Mouse (Mus musculus): Measurements from ENCODE around the gene Olfr1215. TPM values are rescaled to one million over a fixed set of nuclear protein-coding genes. Genes with fewer than 3 reads are reported as not detected.

Olfr1215 gene
- not detected for polyA plus RNA-seq (2014; fragmentation: Illumina TruSeq; extraction: RNeasy Lipid Tissue Mini Kit (QIAGEN cat#74804); ENCODE audit: low read depth, low replicate concordance)

GRCm38 (mm10) chr2:89006873-89007272 lies at the start of gene Olfr1215:
Gene Olfr1215, minus strand, starts transcription at chr2:89006973.

GRCm38 (mm10) chr2:89031965-89032364 lies 25.2 kb upstream of the Olfr1215 start, which contains the start of gene Olfr1217:
Gene Olfr1217, minus strand, starts transcription at chr2:89032065.

GRCm38 (mm10) chr2:89018240-89018639 lies 11.5 kb upstream of the Olfr1215 start, which contains the start of gene Olfr1216:
Gene Olfr1216, minus strand, starts transcription at chr2:89018340.

GRCm38 (mm10) chr2:88992553-88992952 lies 14.2 kb downstream of the Olfr1215 start, which contains the start of gene Olfr1214:
Gene Olfr1214, minus strand, starts transcription at chr2:88992653.

GRCm38 (mm10) chr2:88980181-88980580 lies 26.6 kb downstream of the Olfr1215 start, which contains the start of gene Gm13762:
Gene Gm13762, minus strand, starts transcription at chr2:88980281.

GRCm38 (mm10) chr2:88953669-88954068 lies 53.1 kb downstream of the Olfr1215 start, which contains the start of gene Olfr1212:
Gene Olfr1212, plus strand, starts transcription at chr2:88953969.

Other genes with a start within 250 kb of the Olfr1215 start
- gene Olfr1199, start 246.5 kb downstream of the Olfr1215 start, polyA plus RNA-seq (2014; fragmentation: Illumina TruSeq; extraction: RNeasy Lipid Tissue Mini Kit (QIAGEN cat#74804); ENCODE audit: low read depth, low replicate concordance) = not detected
- not detected for gene Olfr1200, start 236.5 kb downstream of the Olfr1215 start, polyA plus RNA-seq (2014; fragmentation: Illumina TruSeq; extraction: RNeasy Lipid Tissue Mini Kit (QIAGEN cat#74804); ENCODE audit: low read depth, low replicate concordance)
- not detected for gene Olfr1201, start 213.9 kb downstream of the Olfr1215 start, polyA plus RNA-seq (2014; fragmentation: Illumina TruSeq; extraction: RNeasy Lipid Tissue Mini Kit (QIAGEN cat#74804); ENCODE audit: low read depth, low replicate concordance)
- not detected for gene Olfr1202, start 192.5 kb downstream of the Olfr1215 start, polyA plus RNA-seq (2014; fragmentation: Illumina TruSeq; extraction: RNeasy Lipid Tissue Mini Kit (QIAGEN cat#74804); ENCODE audit: low read depth, low replicate concordance)
- gene Olfr1205, start 177.2 kb downstream of the Olfr1215 start, polyA plus RNA-seq (2014; fragmentation: Illumina TruSeq; extraction: RNeasy Lipid Tissue Mini Kit (QIAGEN cat#74804); ENCODE audit: low read depth, low replicate concordance) = not detected
- gene Olfr1204, start 157.7 kb downstream of the Olfr1215 start, polyA plus RNA-seq (2014; fragmentation: Illumina TruSeq; extraction: RNeasy Lipid Tissue Mini Kit (QIAGEN cat#74804); ENCODE audit: low read depth, low replicate concordance) = not detected
- gene Olfr1206, start 143.7 kb downstream of the Olfr1215 start, polyA plus RNA-seq (2014; fragmentation: Illumina TruSeq; extraction: RNeasy Lipid Tissue Mini Kit (QIAGEN cat#74804); ENCODE audit: low read depth, low replicate concordance) = not detected
- gene Olfr1208, start 104.7 kb downstream of the Olfr1215 start, polyA plus RNA-seq (2014; fragmentation: Illumina TruSeq; extraction: RNeasy Lipid Tissue Mini Kit (QIAGEN cat#74804); ENCODE audit: low read depth, low replicate concordance) = not detected
- not detected for gene Olfr1209, start 91.8 kb downstream of the Olfr1215 start, polyA plus RNA-seq (2014; fragmentation: Illumina TruSeq; extraction: RNeasy Lipid Tissue Mini Kit (QIAGEN cat#74804); ENCODE audit: low read depth, low replicate concordance)
- not detected for gene Olfr1211, start 68.9 kb downstream of the Olfr1215 start, polyA plus RNA-seq (2014; fragmentation: Illumina TruSeq; extraction: RNeasy Lipid Tissue Mini Kit (QIAGEN cat#74804); ENCODE audit: low read depth, low replicate concordance)
- gene Olfr1212, start 53.0 kb downstream of the Olfr1215 start, polyA plus RNA-seq (2014; fragmentation: Illumina TruSeq; extraction: RNeasy Lipid Tissue Mini Kit (QIAGEN cat#74804); ENCODE audit: low read depth, low replicate concordance) = not detected
- gene Gm13762, start 26.7 kb downstream of the Olfr1215 start, polyA plus RNA-seq (2014; fragmentation: Illumina TruSeq; extraction: RNeasy Lipid Tissue Mini Kit (QIAGEN cat#74804); ENCODE audit: low read depth, low replicate concordance) = not detected
- gene Olfr1214, start 14.3 kb downstream of the Olfr1215 start, polyA plus RNA-seq (2014; fragmentation: Illumina TruSeq; extraction: RNeasy Lipid Tissue Mini Kit (QIAGEN cat#74804); ENCODE audit: low read depth, low replicate concordance) = not detected
- not detected for gene Olfr1216, start 11.4 kb upstream of the Olfr1215 start, polyA plus RNA-seq (2014; fragmentation: Illumina TruSeq; extraction: RNeasy Lipid Tissue Mini Kit (QIAGEN cat#74804); ENCODE audit: low read depth, low replicate concordance)
- gene Olfr1217, start 25.1 kb upstream of the Olfr1215 start, polyA plus RNA-seq (2014; fragmentation: Illumina TruSeq; extraction: RNeasy Lipid Tissue Mini Kit (QIAGEN cat#74804); ENCODE audit: low read depth, low replicate concordance) = not detected
- gene Olfr1218, start 54.2 kb upstream of the Olfr1215 start, polyA plus RNA-seq (2014; fragmentation: Illumina TruSeq; extraction: RNeasy Lipid Tissue Mini Kit (QIAGEN cat#74804); ENCODE audit: low read depth, low replicate concordance) = not detected
- gene Olfr1219, start 76.5 kb upstream of the Olfr1215 start, polyA plus RNA-seq (2014; fragmentation: Illumina TruSeq; extraction: RNeasy Lipid Tissue Mini Kit (QIAGEN cat#74804); ENCODE audit: low read depth, low replicate concordance) = not detected
- gene Olfr1220, start 99.9 kb upstream of the Olfr1215 start, polyA plus RNA-seq (2014; fragmentation: Illumina TruSeq; extraction: RNeasy Lipid Tissue Mini Kit (QIAGEN cat#74804); ENCODE audit: low read depth, low replicate concordance) = not detected
- not detected for gene Olfr1221, start 110.3 kb upstream of the Olfr1215 start, polyA plus RNA-seq (2014; fragmentation: Illumina TruSeq; extraction: RNeasy Lipid Tissue Mini Kit (QIAGEN cat#74804); ENCODE audit: low read depth, low replicate concordance)
- gene Olfr1222, start 126.1 kb upstream of the Olfr1215 start, polyA plus RNA-seq (2014; fragmentation: Illumina TruSeq; extraction: RNeasy Lipid Tissue Mini Kit (QIAGEN cat#74804); ENCODE audit: low read depth, low replicate concordance) = not detected
- not detected for gene Olfr1223, start 144.6 kb upstream of the Olfr1215 start, polyA plus RNA-seq (2014; fragmentation: Illumina TruSeq; extraction: RNeasy Lipid Tissue Mini Kit (QIAGEN cat#74804); ENCODE audit: low read depth, low replicate concordance)
- gene Olfr1224-ps1, start 157.1 kb upstream of the Olfr1215 start, polyA plus RNA-seq (2014; fragmentation: Illumina TruSeq; extraction: RNeasy Lipid Tissue Mini Kit (QIAGEN cat#74804); ENCODE audit: low read depth, low replicate concordance) = not detected
- gene Olfr1225, start 167.7 kb upstream of the Olfr1215 start, polyA plus RNA-seq (2014; fragmentation: Illumina TruSeq; extraction: RNeasy Lipid Tissue Mini Kit (QIAGEN cat#74804); ENCODE audit: low read depth, low replicate concordance) = not detected
- not detected for gene Olfr1226, start 193.1 kb upstream of the Olfr1215 start, polyA plus RNA-seq (2014; fragmentation: Illumina TruSeq; extraction: RNeasy Lipid Tissue Mini Kit (QIAGEN cat#74804); ENCODE audit: low read depth, low replicate concordance)
- gene Olfr1228, start 247.1 kb upstream of the Olfr1215 start, polyA plus RNA-seq (2014; fragmentation: Illumina TruSeq; extraction: RNeasy Lipid Tissue Mini Kit (QIAGEN cat#74804); ENCODE audit: low read depth, low replicate concordance) = not detected

Measured in kidney, adult 10 weeks (tissue).